Mouse (Mus musculus) hindbrain, postnatal 0 days (tissue): ENCODE data around the gene Olfr658. TPM values are rescaled to one million over a fixed set of nuclear protein-coding genes. Genes with fewer than 3 reads are reported as not detected.

Experiments used
- ATAC-seq: fragments of 200-750 bp; cut with Nextera tagmentation; 2 replicates; pipeline ENCODE4 v1.8.0; 2017; ENCODE audit warnings: mild to moderate bottlenecking, moderate TSS enrichment, moderate library complexity
- DNase-seq: peaks from one replicate; pipeline ENCODE4 v3.0.0-alpha.2; 2015; ENCODE audit warnings: low spot score
- H3K27ac ChIP-seq: fragments of 300-500 bp; sonication (generic); 2 replicates; pipeline ENCODE4 v1.5.1; 2014; ENCODE audit warnings: mild to moderate bottlenecking
- H3K27me3 ChIP-seq: fragments of 300-500 bp; sonication (generic); 2 replicates; pipeline ENCODE4 v1.6.1; 2014; ENCODE audit warnings: low read length, mixed read lengths; ENCODE audit not compliant: insufficient read depth
- H3K36me3 ChIP-seq: fragments of 300-500 bp; sonication (generic); 2 replicates; pipeline ENCODE4 v1.6.1; 2014; ENCODE audit warnings: low read length, mixed read lengths; ENCODE audit not compliant: insufficient read depth
- H3K4me1 ChIP-seq: fragments of 300-500 bp; sonication (generic); 2 replicates; pipeline ENCODE4 v1.6.1; 2014; ENCODE audit warnings: antibody characterized with exemption, low read length, mixed read lengths; ENCODE audit not compliant: insufficient read depth
- H3K4me2 ChIP-seq: fragments of 300-500 bp; sonication (generic); 2 replicates; pipeline ENCODE4 v1.6.1; 2014; ENCODE audit warnings: low read depth, mild to moderate bottlenecking, low read length, moderate library complexity, mixed read lengths
- H3K4me3 ChIP-seq: fragments of 300-500 bp; sonication (generic); 2 replicates; pipeline ENCODE4 v1.5.1; 2014; ENCODE audit warnings: low read length
- H3K9ac ChIP-seq: fragments of 300-500 bp; sonication (generic); replicated peaks from 2 replicates; pipeline ENCODE4 v1.6.1; 2014; ENCODE audit warnings: mild to moderate bottlenecking, low read length, moderate library complexity, mixed read lengths
- H3K9me3 ChIP-seq: fragments of 300-500 bp; sonication (generic); 2 replicates; pipeline ENCODE4 v1.6.1; 2016; ENCODE audit warnings: low read length, mixed read lengths
- CTCF ChIP-seq: IDR thresholded peaks from 2 replicates; pipeline ENCODE4 v1.5.1; 2016; ENCODE audit warnings: antibody characterized with exemption, control low read depth, low read depth
- WGBS: fragments of 180-500 bp; shearing (Covaris S2); extraction: QIAGEN DNeasy Blood & Tissue Kit; methylation state at CpG from one replicate; pipeline ENCODE4 v1.1.7; 2014; 5-methylcytosine and 5-hydroxymethylcytosine counted together
- polyA plus RNA-seq: library from polyadenylated mRNA; unstranded; fragments of >200 nt; fragmentation: Nextera tagmentation; extraction: Ambion mirVana; gene quantifications from 2 replicates; pipeline ENCODE4 v1.2.1, GENCODE M21; 2015
- total RNA-seq: library from RNA; depleted of rRNA; stranded (reverse); fragments of >200 nt; gene quantifications from 2 replicates; pipeline ENCODE4 v1.2.3, GENCODE M21; 2014; rRNA removed

Gene Olfr658
- total and polyA plus RNA-seq, 2 experiments from 2014 or later: 0.16 to 0.41 TPM

DNA sequence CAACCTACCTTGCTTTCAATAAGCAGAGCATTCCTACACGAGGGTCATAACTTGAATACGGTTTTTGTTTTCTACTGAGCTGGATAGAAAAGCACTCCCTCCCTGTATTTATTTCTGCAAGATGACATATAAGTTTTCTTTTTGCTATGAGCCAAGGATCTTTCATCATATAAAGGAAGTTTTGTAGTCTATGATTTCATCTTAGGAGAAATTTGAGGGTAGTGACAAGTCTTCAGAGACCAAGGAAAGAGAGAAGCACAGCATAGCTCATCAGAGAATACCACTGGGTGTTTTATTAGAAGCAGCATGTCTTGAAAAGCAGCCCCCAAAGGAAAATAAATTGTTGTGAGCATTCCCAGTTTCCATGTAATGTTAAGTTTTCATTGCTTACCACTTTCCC lies 45.4 kb downstream of the Olfr658 start, which contains the start of gene Olfr655:
Gene Olfr655, minus strand, starts transcription at position 101 of the 400 bp plus-strand sequence.
- WGBS: 88% methylated on average over 2 of the region's 2 CpGs
- no peak for TF ChIP-seq CTCF
- H3K36me3 ChIP-seq: no peaks in the 10 kb centered on the region

More for the DNA sequence above, 45.4 kb downstream of the Olfr658 start, which contains the start of gene Olfr655:
- H3K9ac ChIP-seq: no peak within 1 kb of the TSS
- no peak within 1 kb of the TSS for H3K4me2 ChIP-seq
- no peak within 1 kb of the TSS for H3K4me3 ChIP-seq
- no peaks in the 10 kb centered on the region for H3K4me1 ChIP-seq
- H3K27me3 ChIP-seq: no peaks in the 10 kb centered on the region
- H3K27ac ChIP-seq: no peak within 1 kb of the TSS
- ATAC-seq (no peak), DNase-seq (no peak)
- H3K9me3 ChIP-seq: no peaks in the 10 kb centered on the region

Other genes with a start within 250 kb of the Olfr658 start
- 1.2 TPM in 1 of 2 replicates, not detected in the other for gene Trim30c, start 246.5 kb downstream of the Olfr658 start, total RNA-seq
- not detected in 2 replicates for gene Trim30c, start 246.5 kb downstream of the Olfr658 start, polyA plus RNA-seq
- 1.3 and 2.2 TPM in 2 replicates for gene Trim30a, start 182.1 kb downstream of the Olfr658 start, total RNA-seq
- gene Trim30a, start 182.1 kb downstream of the Olfr658 start, polyA plus RNA-seq: 0.89 and 0.97 TPM in 2 replicates
- gene Trim30d, start 139.5 kb downstream of the Olfr658 start, total RNA-seq: 1.7 and 2.0 TPM in 2 replicates
- 1.4 and 1.5 TPM in 2 replicates for gene Trim30d, start 139.5 kb downstream of the Olfr658 start, polyA plus RNA-seq
- gene Olfr651, start 97.2 kb downstream of the Olfr658 start, total RNA-seq: not detected in 2 replicates
- not detected in 2 replicates for gene Olfr651, start 97.2 kb downstream of the Olfr658 start, polyA plus RNA-seq
- not detected in 2 replicates for gene Olfr652, start 86.4 kb downstream of the Olfr658 start, total RNA-seq
- 0.05 and 0.09 TPM in 2 replicates for gene Olfr652, start 86.4 kb downstream of the Olfr658 start, polyA plus RNA-seq
- gene Olfr653, start 70.0 kb downstream of the Olfr658 start, total RNA-seq: not detected in 2 replicates
- not detected in 2 replicates for gene Olfr653, start 70.0 kb downstream of the Olfr658 start, polyA plus RNA-seq
- gene Olfr654, start 60.3 kb downstream of the Olfr658 start, total RNA-seq: not detected in 2 replicates
- gene Olfr654, start 60.3 kb downstream of the Olfr658 start, polyA plus RNA-seq: not detected in 2 replicates
- gene Olfr655, start 45.5 kb downstream of the Olfr658 start, total RNA-seq: not detected in 2 replicates
- not detected in 2 replicates for gene Olfr655, start 45.5 kb downstream of the Olfr658 start, polyA plus RNA-seq
- not detected in 2 replicates for gene Olfr656, start 33.4 kb downstream of the Olfr658 start, total RNA-seq
- not detected in 2 replicates for gene Olfr656, start 33.4 kb downstream of the Olfr658 start, polyA plus RNA-seq
- gene Olfr657, start 22.5 kb downstream of the Olfr658 start, total RNA-seq: not detected in 2 replicates
- gene Olfr657, start 22.5 kb downstream of the Olfr658 start, polyA plus RNA-seq: not detected in 2 replicates
- not detected in 2 replicates for gene Olfr659, start 19.4 kb upstream of the Olfr658 start, total RNA-seq
- gene Olfr659, start 19.4 kb upstream of the Olfr658 start, polyA plus RNA-seq: not detected in 2 replicates
- gene Olfr661, start 39.2 kb upstream of the Olfr658 start, total RNA-seq: not detected in 2 replicates
- gene Olfr661, start 39.2 kb upstream of the Olfr658 start, polyA plus RNA-seq: not detected in 2 replicates
- not detected in 2 replicates for gene Usp17le, start 130.2 kb upstream of the Olfr658 start, total RNA-seq
- gene Usp17le, start 130.2 kb upstream of the Olfr658 start, polyA plus RNA-seq: not detected in 2 replicates
- gene Usp17lb, start 195.3 kb upstream of the Olfr658 start, total RNA-seq: not detected in 2 replicates
- gene Usp17lb, start 195.3 kb upstream of the Olfr658 start, polyA plus RNA-seq: not detected in 2 replicates
- not detected in 2 replicates for gene Usp17la, start 209.7 kb upstream of the Olfr658 start, total RNA-seq
- not detected in 2 replicates for gene Usp17la, start 209.7 kb upstream of the Olfr658 start, polyA plus RNA-seq
- not detected in 2 replicates for gene Olfr665, start 230.7 kb upstream of the Olfr658 start, total RNA-seq
- not detected in 2 replicates for gene Olfr665, start 230.7 kb upstream of the Olfr658 start, polyA plus RNA-seq
- not detected in 2 replicates for gene Olfr666, start 248.6 kb upstream of the Olfr658 start, total RNA-seq
- gene Olfr666, start 248.6 kb upstream of the Olfr658 start, polyA plus RNA-seq: not detected in 2 replicates